Mouse (Mus musculus): ENCODE results near the gene Rerg.

DNA sequence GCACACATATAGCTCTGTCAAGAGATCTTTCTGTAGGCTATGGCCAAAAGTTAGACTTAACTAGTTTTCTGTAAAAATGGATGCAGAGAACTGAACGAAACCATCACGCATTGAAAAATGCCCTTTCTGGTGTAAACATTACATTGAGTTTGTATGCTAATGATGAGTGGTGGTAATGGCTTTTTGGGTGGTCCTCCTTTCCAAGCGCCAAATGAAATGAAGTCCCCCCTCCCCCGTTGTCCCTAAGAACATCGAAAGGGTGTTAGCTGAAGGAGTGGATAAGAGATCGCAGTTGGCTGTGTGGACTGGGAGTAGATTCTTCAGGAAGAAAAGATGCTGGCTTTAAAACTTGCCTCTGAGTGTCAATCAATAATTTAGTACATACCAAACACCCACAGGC is 20.3 kb upstream of the Rerg start:
- no peak for TF ChIP-seq CTCF (IDR thresholded peaks at IDR 0.05; ENCODE audit: low read depth, low read length)
- TF ChIP-seq POLR2AphosphoS5 (IDR thresholded peaks at IDR 0.05; ENCODE audit: insufficient replicate concordance, low read depth, low read length), result no peak
- TF ChIP-seq GATA1 (IDR thresholded peaks at IDR 0.05; ENCODE audit: borderline replicate concordance, low read length), result no peak
- TF ChIP-seq TAL1 (conservative IDR thresholded peaks at IDR 0.05; ENCODE audit: low read depth, low read length), result no peak

All from G1E (cell line).